Mouse (Mus musculus) hindbrain, embryonic 10.5 days (tissue): ENCODE results near the gene Snx10. TPM values are rescaled to one million over a fixed set of nuclear protein-coding genes. Genes with fewer than 3 reads are reported as not detected.

ENCODE experiments used
- DNase-seq: peaks from one replicate; pipeline ENCODE4 v3.0.0-alpha.2; 2017; ENCODE audit warnings: low spot score
- H3K27ac ChIP-seq: fragments of 300-500 bp; sonication (generic); 2 replicates; pipeline ENCODE4 v1.5.1; 2016; ENCODE audit warnings: mild to moderate bottlenecking, moderate library complexity
- H3K27me3 ChIP-seq: fragments of 300-500 bp; sonication (generic); 2 replicates; pipeline ENCODE4 v1.6.1; 2016; ENCODE audit warnings: mild to moderate bottlenecking; ENCODE audit not compliant: poor library complexity, insufficient read depth, severe bottlenecking
- H3K36me3 ChIP-seq: fragments of 300-500 bp; sonication (generic); 2 replicates; pipeline ENCODE4 v1.6.1; 2016; ENCODE audit warnings: mild to moderate bottlenecking, moderate library complexity
- H3K4me1 ChIP-seq: fragments of 300-500 bp; sonication (generic); replicated peaks from 2 replicates; pipeline ENCODE4 v1.6.1; 2016; ENCODE audit warnings: mild to moderate bottlenecking
- H3K4me3 ChIP-seq: fragments of 300-500 bp; sonication (generic); 2 replicates; pipeline ENCODE4 v1.5.1; 2016; ENCODE audit warnings: mild to moderate bottlenecking, moderate library complexity
- H3K9me3 ChIP-seq: fragments of 300-500 bp; sonication (generic); 2 replicates; pipeline ENCODE4 v1.6.1; 2016; ENCODE audit warnings: mild to moderate bottlenecking, moderate library complexity
- WGBS: fragments of 180-500 bp; shearing (Covaris S2); methylation state at CpG from one replicate; pipeline ENCODE4 v1.1.7; 2016; 5-methylcytosine and 5-hydroxymethylcytosine counted together
- polyA plus RNA-seq: library from polyadenylated mRNA; unstranded; fragments of >200 nt; fragmentation: Nextera tagmentation; extraction: Ambion mirVana; gene quantifications from 2 replicates; pipeline ENCODE4 v1.2.1, GENCODE M21; 2016

The Snx10 gene
- polyA plus RNA-seq, 1 experiment from 2014 or later = 35.8 TPM

DNA sequence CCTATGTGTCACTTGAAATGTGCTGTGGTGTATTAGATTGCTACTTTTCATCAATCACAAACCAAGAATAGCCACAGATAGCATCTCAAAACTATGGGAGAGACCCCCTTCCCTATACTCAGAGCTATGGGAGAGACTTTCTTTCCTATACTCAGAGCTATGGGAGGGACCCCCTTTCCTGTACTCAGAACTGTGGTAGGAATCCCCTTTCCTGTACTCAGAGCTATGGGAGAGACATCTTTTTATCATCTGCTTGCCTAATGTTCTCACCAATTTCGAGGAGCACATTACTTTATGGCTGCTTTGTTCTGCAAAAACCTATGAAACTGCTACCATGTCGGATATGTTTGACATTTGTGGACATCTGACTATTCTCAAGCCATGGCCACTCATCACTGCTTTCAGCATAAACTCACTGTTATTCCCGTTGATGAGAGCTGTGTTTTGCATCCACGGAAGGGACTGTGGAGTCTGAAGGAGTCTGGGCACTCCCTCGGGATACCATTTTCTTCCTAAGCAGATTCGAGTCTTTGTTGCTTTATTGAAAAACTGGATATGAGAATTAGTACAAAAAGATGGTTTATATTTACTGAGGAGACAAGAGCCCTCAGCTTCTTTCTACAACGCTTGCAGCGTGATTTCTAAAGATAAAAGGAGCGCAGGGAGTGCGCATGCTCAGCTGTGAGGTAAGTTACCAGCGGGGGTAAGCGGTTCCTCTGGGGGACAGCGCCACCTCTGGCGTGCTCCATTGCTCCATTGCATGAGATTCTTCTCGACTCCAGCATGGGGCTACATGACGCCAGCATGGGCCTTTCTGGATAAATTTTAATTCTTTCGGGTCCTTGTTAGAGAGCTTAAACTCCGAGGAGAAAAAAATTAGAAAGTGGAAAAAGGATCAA is 14.7 kb upstream of the Snx10 start:
- Histone ChIP-seq H3K27ac (peak overlapping the region; percentile 73), H3K9me3 (no peaks in the 10 kb centered on the region), H3K36me3 (no peaks in the 10 kb centered on the region), H3K4me1 (peaks cover 15% of the 10 kb centered on the region; the same call in 1 of the 2 replicates), H3K27me3 (no peaks in the 10 kb centered on the region), H3K4me3 (peak overlapping the region; percentile 42)
- DNase-seq = peak; percentile 79
- WGBS = 33% methylated on average over 18 of the region's 18 CpGs

DNA sequence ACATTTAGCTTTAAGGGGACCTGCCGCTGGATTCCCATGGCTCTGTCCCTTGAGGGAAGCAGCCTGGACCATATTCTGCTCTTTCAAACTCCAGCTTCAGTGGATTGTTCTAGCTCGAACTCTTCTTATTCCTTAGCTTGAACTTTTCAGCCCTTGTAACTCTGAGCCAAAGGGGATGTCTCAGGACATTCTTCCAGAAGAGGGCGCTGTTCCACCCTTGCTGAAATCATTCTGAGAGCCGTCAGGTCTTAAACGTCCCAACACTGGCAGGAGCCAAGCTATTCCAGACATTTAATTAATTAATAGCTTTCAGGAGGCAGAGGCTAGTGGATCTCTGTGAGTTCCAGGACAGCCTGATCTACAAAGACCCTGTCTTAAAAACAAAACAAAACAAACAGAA is 13.6 kb upstream of the Snx10 start:
- WGBS = 30% methylated on average over 5 of the region's 5 CpGs
- no peak for DNase-seq
- no peaks in the 10 kb centered on the region for H3K9me3 ChIP-seq
- no peaks in the 10 kb centered on the region for H3K27me3 ChIP-seq
- H3K4me3 ChIP-seq = no peak overlapping the region
- H3K27ac ChIP-seq = no peak overlapping the region
- H3K36me3 ChIP-seq = no peaks in the 10 kb centered on the region
- peaks cover 15% of the 10 kb centered on the region; the same call in 1 of the 2 replicates for H3K4me1 ChIP-seq

DNA sequence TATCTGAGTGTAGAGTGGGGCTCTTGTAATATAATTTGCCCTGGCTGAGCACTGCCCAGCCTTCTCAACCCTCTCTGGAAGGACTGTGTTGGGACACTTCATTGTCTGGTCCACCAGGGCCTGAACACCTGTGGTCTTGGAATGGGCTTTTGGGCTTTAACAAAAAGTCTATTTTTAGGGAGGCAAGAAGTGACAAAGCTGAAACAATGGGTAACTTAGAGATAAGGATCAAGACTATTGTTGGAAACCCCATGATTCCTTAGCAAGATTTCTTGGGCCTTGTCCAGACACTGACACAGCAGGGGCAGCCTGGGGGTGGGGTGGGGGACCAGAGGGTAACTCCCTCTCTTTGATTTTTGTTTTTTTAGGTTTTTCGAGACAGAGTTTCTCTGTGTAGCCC is 12.8 kb upstream of the Snx10 start:
- no peak for DNase-seq
- Histone ChIP-seq H3K9me3 (no peaks in the 10 kb centered on the region), H3K4me3 (no peak overlapping the region), H3K27me3 (no peaks in the 10 kb centered on the region), H3K36me3 (no peaks in the 10 kb centered on the region), H3K4me1 (peaks cover 15% of the 10 kb centered on the region; the same call in 1 of the 2 replicates), H3K27ac (no peak overlapping the region)
- 31% methylated on average over 1 of the region's 1 CpGs for WGBS

DNA sequence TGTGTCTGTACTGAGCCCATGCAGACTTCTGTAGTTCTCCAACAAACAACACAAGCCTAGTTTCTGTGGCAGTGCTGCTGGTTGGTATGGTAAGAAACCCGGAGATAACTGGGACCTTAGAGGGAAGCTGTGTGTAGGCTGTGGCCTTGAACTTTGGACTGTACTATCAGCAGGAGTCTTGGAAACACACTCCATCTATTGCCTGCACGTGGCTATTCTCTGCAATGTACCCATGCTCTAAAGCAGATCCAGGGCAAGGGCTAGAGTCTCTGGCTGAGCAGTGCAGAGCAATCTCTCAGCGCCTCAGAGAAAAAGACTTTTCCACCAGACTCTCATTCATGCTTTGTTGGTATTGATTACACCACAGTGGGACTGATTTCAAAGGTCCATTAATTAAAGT is 10.0 kb upstream of the Snx10 start:
- no peak overlapping the region for H3K27ac ChIP-seq
- peaks cover 10% of the 10 kb centered on the region; the same call in 1 of the 2 replicates for H3K4me1 ChIP-seq
- H3K27me3 ChIP-seq = no peaks in the 10 kb centered on the region
- H3K4me3 ChIP-seq = no peak overlapping the region
- no peak for DNase-seq
- no peaks in the 10 kb centered on the region for H3K9me3 ChIP-seq
- 90% methylated on average over 3 of the region's 3 CpGs for WGBS
- no peaks in the 10 kb centered on the region for H3K36me3 ChIP-seq

DNA sequence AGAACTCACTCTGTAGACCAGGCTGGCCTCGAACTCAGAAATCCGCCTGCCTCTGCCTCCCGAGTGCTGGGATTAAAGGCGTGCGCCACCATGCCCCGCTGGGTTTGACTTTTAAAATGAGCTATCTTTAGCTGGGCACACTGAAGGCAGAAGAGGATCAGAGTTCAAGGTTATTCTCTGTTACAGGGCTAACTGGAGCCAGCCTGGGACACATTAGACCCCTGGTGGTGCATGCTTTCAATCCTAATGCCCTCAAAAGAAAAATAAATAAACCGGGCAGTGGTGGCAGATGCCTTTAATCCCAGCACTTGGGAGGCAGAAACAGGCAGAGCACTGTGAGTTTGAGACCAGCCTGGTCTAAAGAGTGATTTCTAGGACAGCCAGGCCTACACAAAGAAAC is 8.8 kb upstream of the Snx10 start:
- H3K9me3 ChIP-seq = no peaks in the 10 kb centered on the region
- no peak overlapping the region for H3K4me3 ChIP-seq
- DNase-seq = no peak
- no peaks in the 10 kb centered on the region for H3K36me3 ChIP-seq
- no peaks in the 10 kb centered on the region for H3K27me3 ChIP-seq
- 0 out of 2 replicates have a peak, but pooled peaks cover under 1% of the 10 kb centered on the region for H3K4me1 ChIP-seq
- no peak overlapping the region for H3K27ac ChIP-seq
- WGBS = 93% methylated on average over 7 of the region's 7 CpGs

DNA sequence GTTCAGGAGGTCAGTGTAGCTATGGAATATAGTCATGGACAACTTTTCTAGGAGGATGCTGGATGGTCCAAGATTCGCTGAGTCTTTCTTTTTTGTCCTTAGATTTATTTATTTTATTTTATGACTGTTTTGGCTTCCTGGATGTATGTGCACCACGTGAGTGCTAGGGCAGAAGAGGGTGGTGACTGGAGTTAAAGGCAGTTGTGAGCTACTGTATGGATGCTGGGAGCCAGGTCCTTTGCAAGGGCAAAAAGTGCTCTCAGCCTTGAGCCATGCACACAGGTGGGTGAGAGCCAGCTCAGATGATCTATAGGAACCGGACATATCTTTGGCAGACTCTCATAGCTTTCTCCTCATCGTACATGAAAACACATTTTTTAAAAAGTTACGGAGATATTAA is 391 bp upstream of the Snx10 start:
- no peak for DNase-seq
- Histone ChIP-seq H3K4me3 (peak overlapping the region; percentile 69), H3K27ac (peak overlapping the region; percentile 91), H3K36me3 (no peaks in the 10 kb centered on the region), H3K9me3 (no peaks in the 10 kb centered on the region), H3K4me1 (peaks cover 29% of the 10 kb centered on the region), H3K27me3 (no peaks in the 10 kb centered on the region)
- 23% methylated on average over 5 of the region's 5 CpGs for WGBS

DNA sequence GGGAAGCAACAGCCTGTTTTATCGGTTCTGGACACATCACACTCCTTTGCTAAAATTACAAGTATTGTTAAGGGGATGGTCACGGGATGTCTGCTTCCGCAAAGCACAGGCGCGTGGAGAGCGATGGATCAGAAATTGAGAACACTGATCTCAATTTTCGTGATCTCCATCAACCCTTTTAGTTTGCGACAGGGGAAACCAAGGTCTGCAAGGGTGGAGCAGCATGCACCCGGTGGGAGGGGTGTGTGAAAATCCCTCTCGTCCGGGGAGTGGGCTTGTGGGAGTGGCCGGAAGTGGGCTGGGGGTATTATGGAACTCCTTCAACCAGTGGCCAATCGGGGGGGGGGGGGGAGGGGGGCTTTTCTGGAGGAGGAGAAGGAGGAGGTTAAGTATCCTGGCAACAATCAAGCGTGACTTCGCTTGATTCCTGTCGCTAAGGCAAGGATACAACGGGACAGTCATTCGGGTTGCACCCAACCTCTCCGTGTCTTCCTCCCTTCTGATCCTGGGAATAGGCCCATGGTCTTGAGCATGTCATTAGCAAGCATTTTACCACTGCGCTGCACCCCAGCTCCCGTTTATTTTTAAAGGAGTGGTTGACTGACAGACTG is 725 bp downstream of the Snx10 start:
- Histone ChIP-seq H3K36me3 (no peaks in the 10 kb centered on the region), H3K27ac (peak overlapping the region; percentile 91), H3K4me3 (peak overlapping the region; percentile 69), H3K4me1 (peaks cover 39% of the 10 kb centered on the region), H3K27me3 (no peaks in the 10 kb centered on the region), H3K9me3 (no peaks in the 10 kb centered on the region)
- WGBS = 1% methylated on average over 21 of the region's 21 CpGs
- peak; percentile 89 for DNase-seq

DNA sequence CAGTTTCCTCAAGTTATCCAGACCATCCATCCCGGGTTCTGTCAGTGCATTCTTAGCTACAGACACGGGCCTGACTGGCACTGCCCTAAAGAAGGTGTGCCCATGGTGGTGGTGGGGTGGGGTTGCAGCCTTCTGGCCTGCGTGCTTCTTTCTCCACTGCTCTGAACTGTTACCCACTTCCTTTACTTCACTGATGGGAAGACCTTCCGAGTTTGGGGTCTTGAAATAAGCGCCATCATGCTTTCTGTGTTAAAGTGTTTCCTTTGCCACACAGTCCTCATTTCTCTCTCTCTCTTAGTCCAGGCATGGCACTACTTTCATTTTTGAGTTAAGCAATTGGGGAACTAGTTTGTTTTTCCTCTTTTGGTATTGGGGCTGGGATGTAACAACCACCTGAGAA is 1.3 kb downstream of the Snx10 start:
- H3K36me3 ChIP-seq = no peaks in the 10 kb centered on the region
- no peaks in the 10 kb centered on the region for H3K9me3 ChIP-seq
- no peak for DNase-seq
- WGBS = 52% methylated on average over 5 of the region's 5 CpGs
- H3K4me1 ChIP-seq = peaks cover 45% of the 10 kb centered on the region
- H3K4me3 ChIP-seq = peak overlapping the region; percentile 69
- peak overlapping the region; percentile 91 for H3K27ac ChIP-seq
- H3K27me3 ChIP-seq = no peaks in the 10 kb centered on the region

DNA sequence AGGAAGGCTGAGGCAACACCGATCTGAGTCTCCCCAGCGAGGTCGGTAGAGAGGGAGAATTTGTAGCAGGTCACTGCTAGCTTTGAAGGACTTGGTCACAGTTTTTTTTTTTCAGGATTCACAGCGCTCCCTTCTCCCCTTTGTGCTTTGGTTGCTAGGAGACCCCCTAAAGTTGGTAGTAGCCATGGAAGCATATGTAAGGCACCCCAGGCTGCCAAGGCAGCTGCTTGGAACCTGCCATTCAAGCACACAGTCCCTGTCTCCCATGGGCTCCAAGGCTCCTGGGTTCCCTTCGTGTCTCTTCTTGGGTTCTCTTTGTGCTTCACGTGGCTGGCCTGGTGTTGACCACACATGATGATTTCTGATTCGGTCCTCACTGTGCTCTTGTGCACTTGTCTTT is 5.8 kb downstream of the Snx10 start:
- peaks cover 55% of the 10 kb centered on the region for H3K4me1 ChIP-seq
- 45% methylated on average over 7 of the region's 7 CpGs for WGBS
- no peaks in the 10 kb centered on the region for H3K27me3 ChIP-seq
- no peak overlapping the region for H3K4me3 ChIP-seq
- peak overlapping the region; percentile 77 for H3K27ac ChIP-seq
- H3K9me3 ChIP-seq = no peaks in the 10 kb centered on the region
- H3K36me3 ChIP-seq = peaks cover 11% of the 10 kb centered on the region; the same call in 1 of the 2 replicates
- peak; percentile 62 for DNase-seq

DNA sequence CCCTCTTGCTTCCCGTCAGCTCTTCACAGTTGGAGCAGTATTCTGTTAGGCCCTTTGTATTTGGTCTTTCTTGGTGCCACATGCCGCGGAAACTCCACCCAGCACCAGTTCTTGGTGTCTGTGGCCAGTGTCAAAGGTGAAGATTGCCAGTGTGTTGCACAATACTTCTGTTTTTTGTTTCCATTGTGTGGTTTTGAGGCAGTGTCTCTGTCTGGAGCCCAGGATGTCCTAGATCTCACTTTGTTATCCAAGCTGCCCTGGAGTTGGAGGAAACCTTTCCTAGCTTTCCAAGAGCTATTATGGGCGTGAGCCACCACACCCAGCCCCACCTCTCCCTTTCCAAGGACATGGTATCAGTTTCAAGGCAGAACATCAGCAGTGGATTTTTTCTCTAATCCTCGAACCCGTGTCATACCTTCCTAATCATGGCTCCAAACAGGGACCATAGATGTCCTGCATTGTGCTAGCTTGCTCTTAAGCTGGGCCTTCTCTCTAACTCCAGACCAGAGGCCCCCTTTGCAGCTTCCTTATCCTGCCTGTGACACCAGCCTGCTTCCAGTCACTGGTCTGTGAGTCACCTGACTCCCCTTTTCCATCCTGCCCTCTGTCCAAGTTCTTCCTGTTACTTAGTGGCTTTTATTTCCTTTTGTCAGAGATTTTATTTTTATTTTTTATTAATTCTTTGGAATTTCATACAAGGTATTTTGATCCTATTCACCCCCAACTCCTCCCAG is 9.9 kb downstream of the Snx10 start:
- 0 out of 2 replicates have a peak overlapping the region, but pooled peaks have one; percentile 16 for H3K27ac ChIP-seq
- H3K4me1 ChIP-seq = peaks cover 38% of the 10 kb centered on the region
- WGBS = 56% methylated on average over 6 of the region's 6 CpGs
- DNase-seq = no peak
- H3K36me3 ChIP-seq = peaks cover 31% of the 10 kb centered on the region
- no peaks in the 10 kb centered on the region for H3K9me3 ChIP-seq
- no peak overlapping the region for H3K4me3 ChIP-seq
- H3K27me3 ChIP-seq = no peaks in the 10 kb centered on the region

DNA sequence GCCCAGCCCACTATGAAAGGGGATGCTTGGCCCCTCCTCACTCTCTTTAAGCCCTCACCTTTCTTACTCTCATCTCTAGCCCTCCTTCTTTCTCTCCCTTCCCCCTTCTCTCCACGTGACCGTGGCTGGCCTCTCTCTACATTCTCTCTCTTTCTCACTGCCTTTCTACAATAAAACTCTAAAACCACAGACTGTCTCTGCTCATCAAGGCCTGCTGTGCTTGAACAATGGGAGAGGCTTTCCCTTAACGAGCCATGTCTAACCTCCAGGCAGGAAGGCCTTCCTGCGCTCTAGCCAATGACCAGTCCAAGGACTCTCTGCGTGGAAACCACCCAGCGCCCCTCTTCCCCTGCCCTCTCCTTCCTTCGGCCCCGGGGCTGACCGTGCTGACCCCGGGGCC is 11.9 kb downstream of the Snx10 start:
- peaks cover 20% of the 10 kb centered on the region for H3K4me1 ChIP-seq
- no peak for DNase-seq
- H3K4me3 ChIP-seq = no peak overlapping the region
- H3K9me3 ChIP-seq = peaks cover 3% of the 10 kb centered on the region; the same call in 1 of the 2 replicates
- H3K27ac ChIP-seq = no peak overlapping the region
- H3K27me3 ChIP-seq = no peaks in the 10 kb centered on the region
- 75% methylated on average over 10 of the region's 10 CpGs for WGBS
- H3K36me3 ChIP-seq = peaks cover 38% of the 10 kb centered on the region

DNA sequence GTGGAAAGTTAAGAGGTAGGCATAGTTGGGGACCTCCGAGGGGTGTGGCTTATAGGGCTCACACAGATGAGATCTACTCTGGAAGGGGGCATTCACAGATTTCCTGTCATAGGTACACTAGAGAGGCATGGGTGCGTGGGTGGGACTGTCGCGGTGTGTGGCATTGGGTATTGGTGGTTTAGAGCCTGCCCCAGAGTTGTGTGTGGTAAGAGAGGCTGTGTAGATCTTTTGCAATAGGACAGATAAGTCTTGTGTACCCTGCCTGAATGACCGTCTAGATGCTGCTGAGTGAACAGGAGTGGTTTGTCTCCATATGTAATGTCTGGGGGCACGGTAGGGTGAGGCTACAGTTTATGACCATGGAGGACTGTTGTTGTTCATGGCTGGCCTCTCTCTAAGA is 16.8 kb downstream of the Snx10 start:
- no peak overlapping the region for H3K4me3 ChIP-seq
- WGBS = 89% methylated on average over 6 of the region's 6 CpGs
- no peaks in the 10 kb centered on the region for H3K27me3 ChIP-seq
- DNase-seq = no peak
- peaks cover 3% of the 10 kb centered on the region; the same call in 1 of the 2 replicates for H3K9me3 ChIP-seq
- no peak overlapping the region for H3K27ac ChIP-seq
- peaks cover 43% of the 10 kb centered on the region for H3K4me1 ChIP-seq
- peaks cover 27% of the 10 kb centered on the region for H3K36me3 ChIP-seq
